Mouse (Mus musculus) neutrophil, adult 59 days (primary cell): Measurements from ENCODE around the gene Krtap5-1. TPM values are rescaled to one million over a fixed set of nuclear protein-coding genes. Genes with fewer than 3 reads are reported as not detected.

ENCODE experiments used
- total RNA-seq, 2 experiments: library from RNA; stranded (reverse); gene quantifications; 1 replicate in 1 of 2; 2 replicates in 1 of 2; pipeline ENCODE4 v1.2.4; 2023

Krtap5-1 gene
- total RNA-seq = not detected

DNA sequence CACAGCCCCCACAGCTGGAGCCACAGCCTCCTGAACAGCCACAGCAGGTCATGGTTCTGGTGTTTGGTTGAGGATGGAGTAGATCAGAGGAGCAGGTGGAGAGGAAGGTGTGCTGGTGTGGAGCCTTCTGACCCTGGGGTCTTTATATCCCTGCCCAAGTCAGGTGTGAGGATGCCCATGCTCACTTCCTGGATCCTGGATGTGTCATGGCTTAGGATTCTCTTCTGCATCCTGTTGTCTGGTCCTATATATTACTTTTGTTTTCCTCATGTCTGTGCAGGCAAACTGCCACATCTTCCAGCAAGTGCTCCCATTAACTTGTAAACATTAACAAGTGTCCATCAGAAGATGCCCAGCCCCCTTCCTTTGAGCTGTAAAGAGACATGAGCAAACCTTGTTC is at the start of gene Krtap5-1:
Gene Krtap5-1 (minus strand): TSS at position 101 of the 400 bp plus-strand sequence.

GRCm38 (mm10) chr7:142303249-142303648 is 6.3 kb upstream of the Krtap5-1 start, which contains the start of gene Krtap5-4:
TSS of gene Krtap5-4 (plus strand) at chr7:142303549.

DNA sequence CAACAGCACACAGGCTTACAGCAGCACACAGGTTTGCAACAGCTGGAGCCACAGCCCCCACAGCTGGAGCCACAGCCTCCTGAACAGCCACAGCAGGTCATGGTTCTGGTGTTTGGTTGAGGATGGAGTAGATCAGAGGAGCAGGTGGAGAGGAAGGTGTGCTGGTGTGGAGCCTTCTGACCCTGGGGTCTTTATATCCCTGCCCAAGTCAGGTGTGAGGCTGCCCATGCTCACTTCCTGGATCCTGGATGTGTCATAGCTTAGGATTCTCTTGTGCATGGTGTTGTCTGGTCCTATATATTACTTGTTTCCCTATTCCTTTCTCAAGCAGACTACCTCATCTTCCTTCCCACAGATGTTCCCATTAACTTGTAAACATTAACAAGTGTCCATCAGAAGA is 22.7 kb downstream of the Krtap5-1 start, which contains the start of gene Gm4559:
Gene Gm4559 (minus strand): TSS at position 101 of the 400 bp plus-strand sequence.

GRCm38 (mm10) chr7:142258254-142258653 is 38.7 kb downstream of the Krtap5-1 start, which contains the start of gene Gm2431:
TSS of gene Gm2431 (minus strand) at chr7:142258354.

Other genes with a start within 250 kb of the Krtap5-1 start
- 10 to 100 TPM; 26.4 to 33.0 TPM for gene Mob2, start 236.1 kb downstream of the Krtap5-1 start, total RNA-seq
- gene Dusp8, start 201.3 kb downstream of the Krtap5-1 start, total RNA-seq = 1 to 10 TPM; 1.2 to 1.9 TPM
- gene Gm45618, start 176.4 kb downstream of the Krtap5-1 start, total RNA-seq = not detected
- not detected for gene Gm39115, start 161.1 kb downstream of the Krtap5-1 start, total RNA-seq
- not detected for gene Gm45337, start 152.5 kb downstream of the Krtap5-1 start, total RNA-seq
- not detected for gene Gm29735, start 140.0 kb downstream of the Krtap5-1 start, total RNA-seq
- gene Gm4553, start 131.4 kb downstream of the Krtap5-1 start, total RNA-seq = not detected
- gene Krtap5-2, start 121.1 kb downstream of the Krtap5-1 start, total RNA-seq = not detected
- gene Gm10153, start 106.7 kb downstream of the Krtap5-1 start, total RNA-seq = not detected
- gene Krtap5-3, start 95.8 kb downstream of the Krtap5-1 start, total RNA-seq = not detected
- not detected for gene Gm7579, start 85.3 kb downstream of the Krtap5-1 start, total RNA-seq
- not detected for gene Krtap5-5, start 67.1 kb downstream of the Krtap5-1 start, total RNA-seq
- not detected for gene Gm40460, start 56.0 kb downstream of the Krtap5-1 start, total RNA-seq
- not detected for gene Gm2431, start 38.8 kb downstream of the Krtap5-1 start, total RNA-seq
- gene Gm4559, start 22.8 kb downstream of the Krtap5-1 start, total RNA-seq = not detected
- gene Krtap5-4, start 6.4 kb upstream of the Krtap5-1 start, total RNA-seq = not detected
- 10 to 100 TPM; 14.0 to 19.7 TPM for gene Ifitm10, start 76.6 kb upstream of the Krtap5-1 start, total RNA-seq
- gene Gm49369, start 85.5 kb upstream of the Krtap5-1 start, total RNA-seq = 1 to 10 TPM in 1 of 2 experiments, not detected in 1; 3.4 TPM
- 100 to 1,000 TPM; 803 to 876 TPM for gene Ctsd, start 90.9 kb upstream of the Krtap5-1 start, total RNA-seq
- 1 to 10 TPM; 3.9 to 4.9 TPM for gene Syt8, start 137.7 kb upstream of the Krtap5-1 start, total RNA-seq
- 1 to 10 TPM; 6.5 to 8.8 TPM for gene Tnni2, start 144.7 kb upstream of the Krtap5-1 start, total RNA-seq
- gene Lsp1, start 163.7 kb upstream of the Krtap5-1 start, total RNA-seq = 1,000 to 10,000 TPM; 1,439 to 1,614 TPM
- gene Tnnt3, start 201.7 kb upstream of the Krtap5-1 start, total RNA-seq = 10 to 100 TPM; 19.7 to 29.8 TPM
- gene Mrpl23, start 235.6 kb upstream of the Krtap5-1 start, total RNA-seq = 1 to 10 TPM; 2.8 to 7.0 TPM